Mouse (Mus musculus) hematopoietic stem cell, adult 5-6 weeks (primary cell): Measurements from ENCODE around the gene Tmem102. TPM values are rescaled to one million over a fixed set of nuclear protein-coding genes. Genes with fewer than 3 reads are reported as not detected.

Source experiments
- ATAC-seq, 2 experiments: fragments of 125-278 bp in 1 of 2; replicated peaks in 1 of 2; 2 replicates each; pipeline ENCODE4 v1.8.0; 2016 to 2017; ENCODE audit warnings: inconsistent platforms in 2 of 2, mild to moderate bottlenecking in 2 of 2, moderate number of reproducible peaks in 2 of 2, low read depth in 1 of 2, moderate TSS enrichment in 1 of 2; ENCODE audit not compliant: low FRiP score in 2 of 2, poor library complexity in 2 of 2, severe bottlenecking in 2 of 2, insufficient read depth in 1 of 2, low TSS enrichment in 1 of 2
- total RNA-seq: library from RNA; stranded (forward); fragments of 172-1452, 232-1000 nt; gene quantifications from 2 replicates; pipeline ENCODE4 v1.2.3, GENCODE M21; 2017

The Tmem102 gene
- total RNA-seq, 1 experiment from 2014 or later: 0.30 TPM

DNA sequence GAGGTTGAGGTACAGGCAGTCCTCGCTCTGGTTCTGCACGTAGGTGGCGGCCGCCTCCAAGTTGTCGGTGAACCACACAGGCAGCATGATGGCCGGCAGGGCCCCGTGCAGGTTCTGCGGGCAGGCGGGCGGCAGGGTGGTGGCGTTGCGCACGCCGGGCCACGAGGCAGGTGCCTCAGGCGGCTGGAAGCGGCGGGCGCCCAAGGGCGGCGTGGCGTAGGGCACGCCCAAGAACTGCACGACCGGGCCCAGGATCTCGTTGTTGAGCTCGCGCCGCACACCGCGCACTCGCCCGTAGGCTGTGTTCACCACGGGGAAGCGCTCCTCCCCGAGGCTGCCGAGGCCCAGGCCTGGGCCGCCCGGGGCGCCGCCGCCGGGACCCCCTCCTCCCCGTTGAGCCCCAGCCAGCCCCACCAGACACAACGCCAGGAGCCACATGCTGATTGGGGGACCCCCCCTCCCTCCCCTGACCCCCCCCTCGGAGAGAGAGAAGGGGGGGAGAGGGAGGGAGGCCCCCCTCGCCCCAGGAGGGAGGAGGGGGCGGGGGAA lies 28.7 kb upstream of the Tmem102 start:
- peak in 1 of 2 experiments; percentile 26; a peak in 2 of 4 replicates for ATAC-seq

DNA sequence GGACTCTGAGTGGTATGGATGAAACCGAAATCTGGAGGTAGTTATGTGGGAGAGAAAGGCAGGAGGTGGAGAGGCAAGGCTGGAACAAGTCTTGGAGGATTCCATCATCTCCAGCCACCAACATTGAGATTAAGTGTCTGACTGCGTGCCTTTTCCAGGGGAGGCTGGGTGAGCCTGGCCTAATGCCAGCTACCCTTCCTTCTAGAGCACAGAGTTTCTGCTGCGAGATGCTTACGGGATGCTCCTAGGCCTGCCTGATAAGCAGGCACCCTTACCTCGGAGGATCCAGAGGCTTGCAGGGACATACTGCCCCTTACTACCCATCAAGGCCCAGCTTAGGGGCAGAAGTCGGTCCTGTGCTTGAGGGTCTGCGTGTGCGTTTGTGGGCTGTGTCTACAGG lies 28.1 kb upstream of the Tmem102 start:
- no peak for ATAC-seq

DNA sequence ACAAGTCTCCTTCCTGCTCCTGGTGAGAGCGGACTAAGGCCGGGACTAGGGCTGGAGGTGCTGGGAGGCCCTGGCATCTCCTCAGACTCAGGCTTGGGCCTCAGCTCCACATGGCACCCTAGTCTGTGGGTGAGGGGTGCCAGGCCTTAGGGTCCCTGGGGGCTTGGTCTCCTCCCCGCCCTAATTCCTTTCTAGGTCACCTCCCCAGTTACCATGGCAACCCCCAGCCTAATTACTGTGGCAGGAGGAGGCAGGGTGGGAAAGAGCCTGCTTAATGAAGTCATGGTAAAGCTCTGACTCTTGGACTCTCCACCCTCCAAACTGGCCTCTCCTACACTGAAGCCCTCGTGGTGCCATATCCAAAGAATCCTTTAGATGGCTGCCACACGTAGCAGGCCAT lies 23.4 kb upstream of the Tmem102 start:
- ATAC-seq: no peak

DNA sequence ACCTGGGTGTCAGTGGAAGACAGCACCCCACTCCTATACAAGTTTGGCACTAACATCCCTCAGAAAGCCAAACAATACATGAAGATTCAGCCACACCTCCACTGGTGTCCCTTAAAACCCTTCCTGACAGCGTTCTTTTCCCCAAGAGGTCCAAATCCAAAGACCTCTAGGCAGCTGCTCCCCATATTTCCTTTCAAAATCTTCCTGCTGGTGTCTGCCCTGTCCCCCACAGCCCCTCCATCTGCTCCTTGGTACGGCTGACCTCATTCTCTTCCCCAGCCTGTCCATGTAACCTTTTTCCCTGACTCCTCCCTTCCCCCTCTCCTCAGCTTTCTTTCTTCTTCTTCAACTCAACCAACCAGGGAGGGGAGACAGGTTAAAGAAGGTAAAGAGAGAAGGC lies 18.0 kb upstream of the Tmem102 start:
- ATAC-seq: no peak

DNA sequence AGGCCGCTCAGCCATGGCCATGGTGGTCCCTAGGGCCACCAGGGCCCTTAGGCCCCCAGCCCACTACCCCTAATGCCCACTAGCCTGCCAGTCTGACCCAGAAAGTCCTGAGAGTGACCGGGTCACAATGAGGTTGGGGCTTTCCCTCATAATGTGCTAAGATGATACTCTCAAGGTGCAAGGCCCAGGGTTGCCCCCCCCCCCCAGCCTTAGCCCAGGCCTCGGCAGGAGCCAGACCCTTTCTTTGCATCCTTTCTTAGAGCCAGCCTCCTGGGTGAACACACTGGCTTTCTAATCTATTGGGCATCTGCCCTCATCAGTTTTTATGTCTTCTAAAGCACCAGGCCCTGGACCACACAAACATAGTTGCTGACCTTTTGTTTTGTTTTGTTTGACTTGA lies 16.7 kb upstream of the Tmem102 start, which contains the start of gene Spem1:
TSS of gene Spem1 (minus strand) at position 101 of the 400 bp plus-strand sequence.
- no peak for ATAC-seq

DNA sequence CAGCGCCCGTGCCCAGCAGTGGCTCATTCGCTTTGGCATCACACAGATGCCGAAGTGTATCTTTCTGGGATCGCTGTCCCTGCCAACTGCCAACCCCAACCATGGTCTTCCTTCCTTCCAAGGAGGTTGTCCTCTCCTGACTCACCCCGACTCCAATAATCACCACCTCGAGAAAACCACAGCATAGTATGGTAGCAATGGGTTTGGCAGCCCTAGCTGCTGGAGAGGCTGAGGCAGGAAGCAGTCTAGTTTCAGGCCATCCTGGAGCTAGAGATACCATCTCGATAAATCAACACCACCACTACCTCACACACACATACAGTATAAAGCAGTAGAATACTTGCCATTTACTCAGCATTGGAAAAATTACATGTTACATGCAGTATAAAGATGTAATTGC lies 13.4 kb upstream of the Tmem102 start:
- ATAC-seq: no peak

DNA sequence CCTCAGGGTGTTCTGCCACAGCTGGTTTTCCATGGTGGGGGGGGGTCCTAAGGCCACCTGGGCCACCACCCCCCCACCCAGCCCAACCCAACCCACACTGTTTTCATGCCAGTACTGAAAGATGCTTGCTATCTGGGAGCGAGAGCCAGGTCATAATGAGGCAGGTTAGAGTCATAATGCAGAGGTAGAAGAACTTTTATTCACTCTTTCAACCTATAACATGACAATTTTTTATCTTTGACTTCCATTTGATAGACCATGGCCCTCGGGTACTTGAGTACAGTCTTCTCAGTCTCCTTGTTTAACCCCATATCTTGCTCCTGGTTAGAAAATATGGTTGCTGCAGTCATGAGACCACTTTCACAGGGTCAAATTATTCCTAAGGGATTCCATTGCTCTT lies 12.9 kb upstream of the Tmem102 start, which contains the start of gene Spem2:
TSS of gene Spem2 (minus strand) at position 101 of the 400 bp plus-strand sequence.
- ATAC-seq: no peak

DNA sequence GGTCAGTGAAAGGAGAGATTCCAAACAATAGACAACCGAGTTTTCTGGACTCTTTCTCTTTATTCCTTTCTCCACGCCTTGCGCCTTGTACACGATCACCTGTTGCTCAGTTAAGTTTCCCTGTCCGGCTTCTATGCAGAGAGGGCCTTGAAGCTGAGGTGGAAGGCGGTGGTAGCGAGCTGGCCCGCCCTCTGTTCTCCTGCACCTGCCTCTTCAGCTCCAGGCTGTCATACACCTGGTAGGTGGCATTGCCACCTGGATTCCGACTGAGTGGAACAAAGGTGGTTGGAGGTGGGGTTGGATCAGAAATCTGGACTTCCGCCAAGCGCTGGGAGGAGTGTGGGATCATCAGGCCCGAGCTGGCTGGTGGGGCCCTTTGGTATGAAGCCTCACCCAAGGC lies 11.1 kb upstream of the Tmem102 start:
- no peak for ATAC-seq

DNA sequence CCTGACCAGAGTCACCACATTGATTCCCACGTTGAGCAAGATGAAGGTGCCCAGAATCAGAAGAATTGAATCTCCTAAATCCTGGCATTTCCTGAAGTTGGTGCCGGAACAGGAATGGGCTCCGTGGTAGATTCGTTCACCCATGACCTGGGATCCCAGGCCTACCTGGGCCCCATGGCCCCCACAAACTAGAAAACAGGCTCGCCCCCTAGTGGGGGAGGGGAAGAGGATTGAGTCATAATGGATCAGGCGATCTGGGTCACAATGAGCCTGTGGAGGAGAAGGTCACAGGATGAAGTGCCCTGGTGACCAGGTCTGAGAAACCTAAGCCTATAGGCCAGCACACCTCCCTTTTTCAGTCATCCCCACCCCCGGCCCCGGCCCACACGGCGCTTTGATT lies 9.7 kb upstream of the Tmem102 start, which contains the start of gene Gm39566:
TSS of gene Gm39566 (minus strand) at position 144 of the 400 bp plus-strand sequence.
- no peak for ATAC-seq

DNA sequence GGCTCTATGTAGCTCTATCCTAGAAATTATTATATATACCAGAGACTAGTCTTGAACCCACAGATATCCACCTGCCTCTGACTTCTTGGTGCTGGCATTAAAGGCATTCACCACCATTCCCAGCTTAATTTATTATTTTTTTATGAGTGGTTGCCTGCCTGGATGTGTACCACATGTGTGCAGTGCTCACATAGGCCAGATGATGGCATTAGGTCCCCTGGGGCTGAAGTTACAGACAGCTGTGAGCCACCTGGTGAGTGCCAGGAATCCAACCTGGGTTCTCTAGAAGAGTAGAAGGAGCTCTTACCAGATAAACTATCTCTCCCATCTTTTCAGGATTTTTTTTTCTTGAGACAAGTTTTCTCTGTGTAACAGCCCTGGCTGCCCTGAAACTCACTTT lies 4.9 kb upstream of the Tmem102 start:
- ATAC-seq: no peak

DNA sequence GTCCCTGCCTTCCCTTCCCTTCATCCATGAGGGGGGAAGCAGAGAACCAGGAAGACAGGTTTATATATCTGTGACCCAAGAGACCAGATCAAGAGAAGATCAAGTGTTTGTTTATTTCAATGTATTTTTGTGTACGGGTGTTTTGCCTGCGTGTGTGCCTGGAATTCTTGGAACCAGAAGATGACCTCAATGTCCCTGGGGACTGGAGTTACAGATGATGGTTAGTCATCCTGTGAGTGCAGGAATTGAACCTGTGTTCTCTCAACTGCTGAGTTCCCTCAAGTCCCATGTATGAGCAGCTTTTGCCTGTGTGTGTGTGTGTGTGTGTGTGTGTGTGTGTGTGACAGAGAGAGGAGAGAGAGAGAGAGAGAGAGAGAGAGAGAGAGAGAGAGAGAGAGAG lies 2.2 kb upstream of the Tmem102 start:
- no peak for ATAC-seq

DNA sequence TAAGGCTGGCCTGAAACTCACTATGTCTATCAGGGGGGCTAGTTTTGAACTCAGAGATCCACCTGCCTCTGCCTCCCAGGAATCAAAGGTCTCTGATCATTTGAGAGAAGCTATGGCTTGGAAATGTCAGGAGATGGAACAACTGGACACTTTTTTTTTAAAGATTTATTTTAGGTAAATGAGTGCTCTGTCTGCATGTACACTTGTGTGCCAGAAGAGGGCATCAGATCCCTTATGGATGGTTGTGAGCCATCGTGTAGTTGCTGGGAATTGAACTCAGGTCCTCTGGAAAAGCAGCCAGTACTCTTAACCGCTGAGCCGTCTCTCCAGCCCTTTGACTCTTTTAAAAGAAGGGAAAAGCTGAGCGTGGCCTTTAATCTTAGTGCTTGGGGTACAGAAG lies 954 bp upstream of the Tmem102 start:
- no peak for ATAC-seq

DNA sequence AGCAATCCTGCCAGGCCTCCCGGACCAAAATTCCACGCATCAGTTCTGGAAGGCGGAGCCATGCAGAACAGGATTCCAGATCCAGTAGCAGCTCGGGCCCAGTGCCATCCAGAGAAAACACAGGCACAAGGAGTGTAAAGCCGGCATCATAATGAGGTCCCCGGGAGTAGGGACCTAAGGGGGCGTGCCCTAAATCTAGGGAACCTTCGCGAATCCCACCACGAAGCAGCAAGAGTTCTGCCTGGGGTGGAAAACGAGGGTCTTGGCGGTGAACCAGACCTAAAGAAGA lies 828 bp downstream of the Tmem102 start:
- no peak for ATAC-seq

DNA sequence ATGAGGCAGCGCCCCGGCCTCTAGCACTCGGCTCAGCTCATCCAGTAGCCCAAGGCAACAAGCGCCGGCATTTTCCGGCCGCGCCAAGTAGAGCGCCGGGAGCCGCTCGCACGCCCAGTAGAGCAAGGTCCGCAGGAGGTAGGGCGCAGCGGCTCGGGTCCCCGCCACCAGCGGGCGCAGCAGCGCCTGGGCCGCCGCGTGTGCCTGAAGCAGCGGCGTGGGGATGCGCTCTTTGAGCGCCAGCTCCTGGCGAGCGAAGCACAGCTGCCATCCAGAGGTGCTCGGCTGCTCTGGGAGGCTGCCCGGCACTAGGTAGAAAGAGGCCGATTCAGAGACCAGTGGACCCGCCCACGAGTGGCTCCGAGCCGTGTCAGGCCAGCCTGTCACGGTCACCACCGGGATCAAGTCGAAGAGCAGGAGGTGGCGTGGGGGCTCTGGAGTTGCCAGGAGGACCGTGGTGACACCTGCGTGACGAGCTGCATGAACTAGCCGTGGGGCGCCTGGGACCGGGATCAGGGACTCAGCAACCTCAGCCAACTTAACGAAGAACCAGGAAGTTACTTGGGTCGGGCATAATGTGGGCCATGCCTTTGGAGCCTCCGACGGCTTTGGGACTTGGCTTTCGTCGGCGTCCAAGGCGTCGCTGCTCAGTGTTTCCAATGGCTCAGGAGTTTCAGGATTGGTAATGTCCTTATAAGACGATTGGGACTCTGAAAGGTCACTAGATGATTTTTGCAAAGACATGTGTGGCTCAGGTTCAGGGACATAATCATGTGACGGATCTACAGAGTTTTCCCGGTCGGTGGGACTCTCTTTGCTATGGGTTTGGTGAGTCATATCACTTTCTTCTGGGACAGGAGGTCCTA lies 1.4 kb downstream of the Tmem102 start:
- ATAC-seq: peak; percentile 23 to 59; a peak in 3 of 4 replicates

DNA sequence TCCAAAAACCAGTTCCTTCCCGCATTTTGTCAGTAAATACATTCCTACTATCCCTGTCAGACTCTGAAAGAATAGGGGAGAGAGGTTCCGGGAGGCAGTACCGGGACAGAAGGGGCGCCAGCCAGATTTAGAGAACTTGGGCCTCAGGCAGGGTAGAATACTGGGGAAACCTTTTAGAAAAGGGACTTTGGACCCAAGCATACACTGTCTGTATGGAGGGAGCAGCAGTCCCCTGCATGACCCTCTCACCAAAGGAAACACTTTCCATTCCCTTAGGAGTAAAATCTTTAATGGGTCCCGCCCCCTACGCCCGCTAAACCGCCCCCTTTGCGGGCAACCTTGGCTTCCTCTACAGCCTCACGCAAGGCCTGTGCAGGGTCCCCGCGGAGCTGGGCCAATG lies 2.1 kb downstream of the Tmem102 start:
- ATAC-seq: no peak

DNA sequence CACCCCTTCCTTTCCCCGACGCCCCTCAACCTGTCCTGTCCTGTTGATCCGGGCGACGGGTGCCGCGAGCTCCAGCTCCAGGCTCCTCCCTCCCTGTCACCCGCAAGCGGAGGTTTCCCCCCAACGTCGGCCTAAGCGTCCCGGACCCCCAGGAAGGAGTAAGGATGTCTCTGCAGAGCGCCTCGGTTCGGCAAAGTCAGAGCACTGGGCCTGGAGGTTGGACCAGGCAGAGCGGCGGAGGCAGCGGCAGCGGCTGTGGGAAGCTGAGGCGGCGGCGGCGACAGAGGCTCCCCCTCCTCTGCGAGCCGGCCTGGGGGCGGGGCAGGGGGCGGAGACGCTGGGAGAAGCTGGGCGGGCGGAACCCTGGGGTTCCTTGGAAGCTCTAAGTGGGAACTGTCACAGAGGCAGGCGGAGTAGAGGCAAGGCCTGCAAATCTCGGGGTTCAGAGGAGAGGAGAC lies 2.7 kb downstream of the Tmem102 start:
- ATAC-seq: peak; percentile 40 to 43; a peak in 3 of 4 replicates

DNA sequence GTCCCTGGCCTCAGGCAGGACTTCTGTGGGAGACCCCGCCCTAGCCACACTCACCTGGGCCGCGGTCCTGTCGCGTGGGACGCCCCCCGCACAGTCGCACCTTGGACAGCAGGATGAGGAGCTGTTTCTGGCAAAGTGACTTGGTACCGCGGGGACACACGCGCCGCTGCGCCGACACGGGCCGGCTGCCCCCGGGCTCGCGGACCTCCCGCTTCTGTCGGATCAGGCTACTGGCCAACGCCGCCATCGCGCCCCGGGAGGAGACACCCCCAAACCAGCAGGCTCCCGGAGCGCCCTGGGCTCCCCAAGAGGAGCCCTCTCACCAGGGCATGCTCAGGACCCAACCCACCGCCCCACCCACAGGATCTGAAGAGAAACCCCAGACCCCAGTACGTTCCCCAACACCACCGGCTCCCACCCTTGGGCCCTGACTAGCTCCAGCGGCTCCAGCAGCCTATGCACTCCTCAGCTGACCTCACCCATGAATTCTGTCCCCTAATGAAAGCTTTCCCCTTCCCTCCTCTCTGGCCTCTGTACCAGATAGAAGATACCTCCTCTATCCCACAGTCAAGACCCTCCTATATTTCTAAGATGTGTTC lies 3.9 kb downstream of the Tmem102 start, which contains the start of gene Fgf11:
TSS of gene Fgf11 (minus strand) at position 479 of the 599 bp plus-strand sequence.
- ATAC-seq: no peak
